Comparison of ENCODE assay signal across 8 mouse cellular contexts in the genomic region with DNA sequence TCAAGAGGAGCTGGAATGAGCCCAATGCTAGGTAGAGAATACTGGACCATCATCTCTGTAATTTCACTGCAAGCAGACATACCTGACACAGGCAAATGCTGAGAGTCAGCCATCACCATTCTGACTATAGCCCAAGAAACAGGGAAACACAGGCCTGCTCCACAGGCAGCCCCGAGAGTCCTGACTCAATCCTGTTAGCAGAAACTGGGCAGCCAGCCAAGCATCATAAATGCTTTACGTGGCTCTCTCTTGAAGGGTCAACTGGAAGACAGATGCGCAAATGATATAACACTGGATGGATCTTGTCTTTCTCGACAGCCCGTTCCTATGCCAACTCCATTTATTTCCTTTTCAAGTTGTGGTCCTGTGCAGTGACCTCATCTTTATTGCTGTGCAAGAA. TPM values are rescaled to one million over a fixed set of nuclear protein-coding genes. Genes with fewer than 3 reads are reported as not detected.
DNase-seq lines count a peak whose midpoint lies in the region; ATAC-seq lines count a peak whose summit lies in the region.

No protein-coding gene starts in this region.

- no peaks in the 10 kb centered on the region for H3K36me3 ChIP-seq in heart, embryonic 16.5 days (ENCODE audit: control insufficient read depth, insufficient read depth)

- no peaks in the 10 kb centered on the region for H3K9me3 ChIP-seq in heart, embryonic 16.5 days (replicated peaks; ENCODE audit: control insufficient read depth, low read length)

- 0 out of 2 replicates have a peak, but pooled peaks cover 2% of the 10 kb centered on the region for H3K4me1 ChIP-seq in heart, embryonic 16.5 days (ENCODE audit: control insufficient read depth, insufficient read depth, low read length)

- ATAC-seq in heart, embryonic 16.5 days (replicated peaks; ENCODE audit: extremely low read depth, insufficient read depth, low FRiP score) = peak; percentile 49; the same call in 1 of the 2 replicates
- no peak for ATAC-seq in erythroid progenitor cell, adult 5-6 weeks (replicated peaks; ENCODE audit: low FRiP score, poor library complexity, severe bottlenecking)

- no peak overlapping the region for H3K4me3 ChIP-seq in heart, embryonic 16.5 days (ENCODE audit: low read length)

- no peak overlapping the region for H3K9ac ChIP-seq in heart, embryonic 16.5 days (ENCODE audit: low read length)

- H3K27ac ChIP-seq in heart, embryonic 16.5 days (ENCODE audit: low read length) = no peak overlapping the region

- WGBS in heart, embryonic 16.5 days = 26% methylated on average over 5 of the region's 5 CpGs
- WGBS in large intestine, adult 2 months = 8% methylated on average over 5 of the region's 5 CpGs

- no peak for DNase-seq in heart, adult 9 months (ENCODE audit: low spot score in 2 of 2)
- DNase-seq in NIH3T3 (ENCODE audit: low read depth) = peak; percentile 77
- DNase-seq in embryo, embryonic 11.5 days (ENCODE audit: low read depth, low spot score) = peak; percentile 39
- DNase-seq in large intestine, adult 2 months (ENCODE audit: low read depth, low spot score) = peak; percentile 21
- DNase-seq in thymus, postnatal 36 days = no peak
- no peak for DNase-seq in urinary bladder, adult 18-20 months (ENCODE audit: low spot score in 2 of 2)

- no peak overlapping the region for H3K4me2 ChIP-seq in heart, embryonic 16.5 days (ENCODE audit: low read depth, low read length)

- H3K27me3 ChIP-seq in heart, embryonic 16.5 days (ENCODE audit: control insufficient read depth, insufficient read depth, low read length) = no peaks in the 10 kb centered on the region

RNA-seq across cellular contexts. Expression of a gene that starts 34.7 kb away (rescaled TPM):
- 4.2 and 5.3 TPM in 2 replicates for polyA plus RNA-seq in heart, embryonic 16.5 days (2015; fragmentation: Nextera tagmentation; extraction: Ambion mirVana)
- 0.75 and 0.84 TPM in 2 replicates for polyA plus RNA-seq in large intestine, adult 2 months (2012; rRNA removed)
- not detected in 2 replicates for total RNA-seq in erythroid progenitor cell, adult 5-6 weeks (2015; ENCODE audit: low replicate concordance)
- total RNA-seq in erythroid progenitor cell, adult 5-6 weeks (2017; ENCODE audit: low replicate concordance) = 0.77 TPM in 1 of 2 replicates, not detected in the other

Comparison
In these comparisons a context has a peak if more than half of its experiments do, and no peak if none do; other contexts are left out.
1. DNase-seq: peak in NIH3T3 (single experiment), embryo, embryonic 11.5 days (single experiment) and large intestine, adult 2 months (single experiment); none in heart, adult 9 months (0 of 2), thymus, postnatal 36 days (0 of 2) and urinary bladder, adult 18-20 months (0 of 2).